Mouse (Mus musculus) gastrocnemius, postnatal 14 days (tissue): ENCODE results near the gene Pafah2. TPM values are rescaled to one million over a fixed set of nuclear protein-coding genes. Genes with fewer than 3 reads are reported as not detected.
A peak's percentile ranks its signal among the peaks of the same experiment; 100 is the strongest.

Source experiments
- DNase-seq: peaks from one replicate; pipeline ENCODE4 v3.0.0; 2021; ENCODE audit warnings: mixed read lengths
- intact Hi-C: fragments of 180-260 bp; cut with DNase I; formaldehyde crosslinking; loops from one replicate; pipeline ENCODE4 v1.15.1; 2025; ENCODE audit warnings: low total_unique reads
- total RNA-seq, 2 experiments: library from RNA; stranded (reverse); gene quantifications; 2 replicates each; pipeline ENCODE4 v1.2.3; 2021

Pafah2 gene
- total RNA-seq, 2 experiments from 2014 or later = 3.2 to 3.4 TPM

DNA sequence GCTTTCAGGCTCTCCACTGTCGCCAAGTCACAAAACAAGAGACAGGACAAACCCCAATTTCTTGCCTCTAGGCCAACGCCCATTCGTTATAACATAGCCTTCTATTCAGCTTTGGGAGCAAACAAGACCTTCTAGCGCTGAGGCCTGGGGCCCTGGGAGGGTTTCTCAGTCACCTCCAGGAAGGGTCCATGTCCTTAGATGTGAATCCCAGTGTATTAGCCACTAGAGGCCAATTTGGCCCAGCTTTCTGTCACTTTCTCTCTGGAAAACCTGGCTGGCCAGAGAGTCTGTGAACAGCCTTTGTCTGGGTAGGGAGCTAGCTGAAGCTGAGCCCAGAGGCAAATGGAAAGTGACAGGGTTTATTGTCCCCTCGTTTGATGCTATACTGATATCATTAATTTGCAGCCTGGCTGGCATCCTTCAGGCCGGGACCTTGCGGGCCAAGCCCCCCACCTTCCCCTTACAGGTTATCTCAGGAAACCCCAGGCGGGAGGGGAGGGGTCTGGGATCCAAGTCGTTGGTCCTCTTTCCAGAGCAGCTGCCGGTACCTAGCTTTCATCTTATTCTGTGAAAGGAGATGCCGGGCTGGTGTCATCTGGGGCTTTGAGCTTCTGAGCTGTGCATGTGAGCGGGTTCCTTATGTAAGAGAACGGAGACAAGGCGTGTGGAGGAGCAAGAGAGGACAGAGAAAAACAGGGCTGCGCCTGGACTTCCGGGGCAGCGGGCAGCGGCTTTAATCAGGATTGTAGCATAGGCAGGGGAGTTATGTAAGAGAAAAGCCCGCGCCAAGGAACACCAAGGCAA, 54.5 kb downstream of the Pafah2 start:
- no peak for DNase-seq
- intact Hi-C loops = no loop called here

DNA sequence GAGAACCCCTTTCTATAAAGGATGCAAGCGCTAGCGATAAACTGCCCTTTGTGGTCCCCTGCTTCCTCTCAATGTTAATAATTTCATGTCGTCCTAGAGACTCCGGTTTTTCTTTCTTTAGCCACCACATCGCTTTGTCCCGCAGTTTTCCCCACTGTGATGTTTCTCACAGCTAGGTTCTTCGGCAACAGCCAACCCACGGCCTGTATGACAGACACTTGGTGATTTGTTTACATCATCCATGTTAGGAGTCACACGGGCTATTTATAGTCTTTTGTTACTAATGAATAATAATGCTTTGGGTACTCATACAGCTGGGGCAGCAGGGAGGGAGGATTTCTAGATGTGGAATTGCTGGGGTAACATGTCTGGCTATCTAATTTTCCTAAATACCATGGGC, 55.4 kb downstream of the Pafah2 start:
- no peak for DNase-seq
- intact Hi-C loops = no loop called here

DNA sequence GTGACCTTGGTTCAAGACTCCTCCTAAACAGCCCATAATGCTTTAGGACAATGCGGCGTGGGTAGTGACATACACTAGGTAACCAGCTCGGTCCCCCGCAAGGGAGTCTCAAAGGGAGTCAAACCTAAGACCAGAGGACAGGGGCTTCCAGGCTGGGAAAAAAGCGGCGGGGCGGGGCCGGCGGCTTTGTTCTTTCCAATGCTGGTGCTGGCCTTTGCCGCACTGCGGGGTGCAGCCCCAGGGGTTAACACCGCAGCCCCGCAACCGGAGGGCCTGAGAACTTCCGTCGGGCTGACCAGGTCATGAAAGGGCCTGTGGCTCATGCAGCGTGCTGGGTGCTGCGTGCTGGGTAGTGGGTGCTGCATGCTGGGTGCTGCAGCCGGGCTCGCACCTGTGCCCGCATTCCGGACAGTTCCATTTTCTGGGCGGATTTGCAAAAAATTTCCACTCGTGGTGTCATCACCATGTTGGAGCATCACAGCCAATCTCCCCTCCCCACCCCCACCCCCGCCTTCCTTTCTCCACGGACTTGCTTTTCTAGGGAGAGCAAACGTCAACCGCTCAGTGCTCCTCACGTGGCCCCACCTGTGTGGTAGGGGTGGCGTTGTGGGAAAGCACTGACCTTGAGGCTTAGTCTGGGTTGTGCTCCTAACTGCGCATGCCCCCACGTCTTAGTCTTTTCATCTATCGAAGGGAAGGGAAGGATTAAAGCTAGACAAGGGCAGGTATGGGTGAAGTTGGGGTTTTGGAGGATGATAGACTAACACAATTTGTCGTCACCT, 57.7 kb downstream of the Pafah2 start:
- intact Hi-C loops = no loop called here
- no peak for DNase-seq

DNA sequence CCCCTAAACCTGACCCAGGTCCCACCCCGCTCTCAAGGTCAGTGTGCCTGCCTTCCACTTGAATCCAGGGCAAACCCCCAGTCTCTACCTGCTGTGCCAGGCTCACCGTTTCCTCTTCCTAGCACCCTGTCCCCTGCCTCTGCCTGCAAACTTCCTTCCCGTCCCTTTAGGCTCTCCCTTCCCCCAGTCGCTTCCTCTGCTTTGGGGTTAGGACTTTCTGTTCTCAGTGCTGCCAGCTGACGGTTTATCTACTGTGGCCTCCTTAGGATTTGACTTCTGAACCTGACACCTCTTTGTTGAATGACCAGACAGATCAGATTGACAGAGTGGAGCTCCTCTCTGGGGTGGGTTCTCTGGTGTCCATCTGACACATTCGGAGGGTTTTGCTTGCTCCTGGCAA, 59.2 kb downstream of the Pafah2 start:
- no peak for DNase-seq
- intact Hi-C loops = no loop called here

- intact Hi-C loops = no loop called here
- no peak for DNase-seq
Measured at GRCm38 (mm10) chr4:134457130-134457825, 61.2 kb downstream of the Pafah2 start.

- intact Hi-C loops = no loop called here
- no peak for DNase-seq
Measured at GRCm38 (mm10) chr4:134458856-134459255, 62.7 kb downstream of the Pafah2 start.

- no peak for DNase-seq
- intact Hi-C loops = no loop called here
Measured at GRCm38 (mm10) chr4:134460277-134460676, 64.2 kb downstream of the Pafah2 start.

DNA sequence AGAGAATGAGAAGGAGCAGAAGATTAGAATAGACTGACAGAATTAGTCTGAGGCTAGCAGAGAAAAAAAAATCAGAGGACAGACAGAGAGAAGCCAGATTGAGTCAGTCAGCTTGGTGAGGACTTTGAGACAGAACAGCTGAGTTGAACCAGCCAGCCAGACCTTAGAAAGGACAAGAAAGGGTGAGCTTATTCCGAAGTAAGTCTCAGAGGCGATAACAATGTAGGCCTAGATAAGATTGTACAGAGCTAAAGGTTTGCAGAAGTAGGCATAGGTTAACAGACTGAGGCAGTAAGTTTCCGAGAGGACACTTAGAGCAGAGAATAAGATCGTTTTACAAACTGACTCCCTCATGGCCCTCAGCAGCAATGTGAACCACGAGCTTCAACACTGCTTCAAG, 65.1 kb downstream of the Pafah2 start:
- DNase-seq = no peak
- intact Hi-C loops = no loop called here

- no peak for DNase-seq
- intact Hi-C loops = no loop called here
Measured at GRCm38 (mm10) chr4:134465789-134466188, 69.7 kb downstream of the Pafah2 start.

GRCm38 (mm10) chr4:134466381-134467262, 70.5 kb downstream of the Pafah2 start:
- intact Hi-C loops = no loop called here
- DNase-seq = no peak

DNA sequence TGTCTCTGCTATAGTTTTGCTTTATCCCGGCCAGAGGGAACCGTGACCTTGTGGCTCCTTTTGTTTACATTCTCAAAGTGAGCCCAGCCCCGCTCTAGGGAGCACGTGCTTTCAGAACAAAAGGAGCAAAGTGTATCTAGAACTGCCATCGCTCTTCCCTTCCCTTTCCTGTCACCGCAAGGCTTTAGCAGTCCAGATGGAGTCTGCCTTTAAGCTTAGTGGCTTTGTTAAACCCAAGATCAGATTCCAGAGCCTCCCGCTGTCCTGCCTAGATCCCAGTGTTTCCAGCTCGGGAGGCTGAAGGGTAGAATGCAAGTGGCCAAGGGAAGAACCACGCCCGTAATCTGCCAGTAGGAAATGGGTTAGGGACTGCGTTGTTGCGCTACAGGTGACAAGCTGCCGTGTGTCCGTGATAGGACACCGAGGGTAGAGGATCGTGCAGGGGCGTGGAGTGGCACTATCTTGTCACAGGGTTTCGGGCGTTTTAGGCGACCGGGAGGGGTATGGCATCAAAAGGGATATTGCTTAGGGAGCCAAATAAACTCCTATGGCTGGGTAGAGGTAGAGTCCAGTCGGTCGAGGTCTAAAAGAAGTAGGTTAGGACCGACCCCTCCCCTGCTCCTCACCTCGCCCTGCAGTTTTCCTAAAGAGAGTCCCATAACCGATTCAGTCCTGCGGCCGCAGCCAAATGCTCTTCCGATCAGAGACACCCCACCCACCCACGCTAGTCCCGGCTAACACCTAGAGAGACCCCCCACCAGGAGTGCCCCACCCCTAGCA, 71.5 kb downstream of the Pafah2 start:
- no peak for DNase-seq
- intact Hi-C loops = no loop called here

DNA sequence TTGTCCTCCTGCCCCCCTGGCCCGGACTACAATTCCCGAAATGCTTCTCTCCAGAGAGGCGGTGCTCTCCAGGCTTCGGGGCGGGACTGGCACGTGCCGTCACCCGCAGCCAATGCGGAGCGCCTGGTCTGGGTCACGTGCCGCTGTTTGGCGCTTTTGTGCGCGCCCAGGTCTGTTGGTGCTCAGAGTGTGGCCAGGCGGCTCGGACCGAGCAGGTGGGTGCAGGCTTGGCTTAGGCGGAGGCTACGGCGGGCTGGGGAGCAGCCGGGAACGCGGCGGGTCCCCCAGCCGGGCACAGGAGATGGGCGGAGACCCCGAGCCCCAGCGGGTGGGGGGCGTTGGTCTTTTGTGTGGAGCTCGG, 72.1 kb downstream of the Pafah2 start, which contains the start of gene Stmn1:
Gene Stmn1, plus strand, starts transcription at position 106 of the 361 bp plus-strand sequence.
- intact Hi-C loops = no loop called here
- peak; percentile 95 for DNase-seq

GRCm38 (mm10) chr4:134468578-134469266, 72.6 kb downstream of the Pafah2 start:
- DNase-seq = peak; percentile 94
- intact Hi-C loops = no loop called here

GRCm38 (mm10) chr4:134469341-134469796, 73.2 kb downstream of the Pafah2 start:
- intact Hi-C loops = no loop called here
- DNase-seq = no peak

- intact Hi-C loops = no loop called here
- no peak for DNase-seq
Measured at GRCm38 (mm10) chr4:134469985-134470384, 73.9 kb downstream of the Pafah2 start.

GRCm38 (mm10) chr4:134471469-134471868, 75.3 kb downstream of the Pafah2 start:
- intact Hi-C loops = no loop called here
- DNase-seq = no peak

DNA sequence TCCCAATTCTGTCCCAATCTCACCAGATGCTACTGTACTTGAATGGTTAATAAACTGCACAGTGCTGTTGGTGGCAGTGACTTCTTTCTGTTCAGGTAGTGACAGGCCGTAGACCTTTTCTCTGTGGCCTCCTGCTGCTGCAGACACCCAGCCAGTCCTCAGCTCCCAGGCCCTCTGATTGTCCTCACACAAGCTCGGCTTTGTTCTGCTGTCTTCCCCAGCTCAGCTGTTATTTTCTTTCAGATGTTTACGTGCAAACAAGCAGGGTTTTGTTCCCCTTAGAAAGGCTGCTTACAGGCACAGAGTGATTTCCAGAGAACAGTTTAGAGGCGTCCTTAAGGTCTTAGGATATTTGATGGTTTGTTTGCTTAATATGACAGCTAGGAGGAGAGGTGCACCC, 77.6 kb downstream of the Pafah2 start:
- no peak for DNase-seq
- intact Hi-C loops = no loop called here

DNA sequence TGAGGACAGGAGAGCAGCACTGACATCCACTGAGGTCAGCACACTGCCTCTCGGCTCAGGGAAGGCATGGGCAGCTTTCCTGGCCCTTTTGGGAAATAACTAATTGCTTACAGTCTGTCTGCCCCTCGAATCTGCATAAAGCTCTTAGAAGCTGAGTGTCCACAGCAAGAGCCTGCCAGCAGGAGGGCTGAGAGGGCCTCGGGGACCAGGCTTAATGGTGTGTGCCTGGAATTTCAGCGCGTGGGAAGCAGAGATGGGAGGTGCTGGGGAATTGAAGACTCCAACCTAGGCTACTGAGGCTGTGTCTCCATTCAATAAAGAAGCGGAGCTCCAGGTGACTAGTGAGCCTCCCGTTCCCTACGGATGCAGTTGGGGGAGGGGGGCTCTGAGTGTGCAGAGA, 78.1 kb downstream of the Pafah2 start:
- intact Hi-C loops = no loop called here

More for the DNA sequence above, 78.1 kb downstream of the Pafah2 start:
- no peak for DNase-seq
